Mouse (Mus musculus) layer of hippocampus, adult 9-11 months (tissue): ENCODE results near the gene Entpd7.

Experiments used
- DNase-seq: peaks from one replicate; pipeline ENCODE4 v3.0.0; 2022

Gene Entpd7

GRCm38 (mm10) chr19:43689419-43690246 lies at the start of gene Entpd7:
Gene Entpd7, plus strand, starts transcription at chr19:43689672.
- peak; percentile 98 for DNase-seq

DNA sequence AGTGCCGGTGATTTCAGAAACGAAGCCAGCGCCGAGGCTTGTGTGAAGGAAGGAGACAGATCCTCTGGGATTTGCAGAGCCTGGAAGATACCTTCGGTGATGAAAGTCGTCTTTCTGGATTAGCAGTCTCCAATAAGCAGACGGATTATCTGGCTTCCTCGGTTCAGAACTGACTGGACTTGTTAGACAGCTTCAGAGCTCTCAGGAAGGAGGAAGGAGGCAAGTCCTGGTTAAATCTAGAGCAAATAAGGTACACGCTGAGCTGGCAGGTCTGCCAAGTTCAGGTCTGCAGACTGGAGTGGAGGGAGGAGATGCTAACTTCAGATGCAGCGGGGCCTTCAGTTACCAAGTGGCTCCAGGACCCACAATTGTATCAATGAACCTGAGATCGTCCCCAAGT lies 47.6 kb upstream of the Entpd7 start:
- DNase-seq, result no peak

DNA sequence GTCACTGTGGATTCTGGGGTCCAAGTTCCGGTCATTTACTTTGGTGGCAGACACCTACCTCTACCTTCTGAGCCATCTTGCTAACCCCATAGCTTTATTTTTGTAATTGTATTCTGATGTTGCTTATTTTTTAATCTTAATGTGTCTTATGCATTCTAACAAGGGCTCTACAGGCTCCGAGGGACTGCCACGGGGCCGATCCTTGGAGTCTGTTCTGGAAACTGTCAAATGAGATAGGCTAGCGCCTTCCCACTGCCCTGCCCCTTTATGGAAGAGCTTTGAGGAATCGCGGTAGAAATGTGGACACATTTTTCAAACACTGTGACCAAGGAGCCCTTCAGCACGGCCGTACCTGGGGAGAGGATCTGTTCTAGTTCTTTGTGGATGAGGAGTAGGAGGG lies 46.6 kb upstream of the Entpd7 start:
- no peak for DNase-seq

DNA sequence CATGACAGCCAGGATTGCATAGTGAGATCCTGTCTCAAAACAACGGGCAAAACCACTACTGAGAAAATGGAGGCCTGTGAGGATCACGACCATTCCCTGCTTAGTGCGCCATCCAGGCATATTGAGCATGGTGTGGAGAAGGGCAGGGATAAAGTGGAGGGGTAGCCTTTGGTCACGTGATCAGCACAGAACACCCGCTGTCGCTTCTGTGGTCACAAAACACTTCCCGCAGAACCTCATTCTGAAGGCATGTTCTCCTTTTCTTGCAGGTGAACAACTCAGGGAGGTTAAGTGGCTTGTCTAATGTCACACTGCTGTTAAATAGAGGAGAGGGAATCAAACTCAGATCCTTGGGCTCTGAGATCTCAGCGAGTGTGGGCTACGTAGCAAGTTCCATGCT lies 44.0 kb upstream of the Entpd7 start:
- no peak for DNase-seq

DNA sequence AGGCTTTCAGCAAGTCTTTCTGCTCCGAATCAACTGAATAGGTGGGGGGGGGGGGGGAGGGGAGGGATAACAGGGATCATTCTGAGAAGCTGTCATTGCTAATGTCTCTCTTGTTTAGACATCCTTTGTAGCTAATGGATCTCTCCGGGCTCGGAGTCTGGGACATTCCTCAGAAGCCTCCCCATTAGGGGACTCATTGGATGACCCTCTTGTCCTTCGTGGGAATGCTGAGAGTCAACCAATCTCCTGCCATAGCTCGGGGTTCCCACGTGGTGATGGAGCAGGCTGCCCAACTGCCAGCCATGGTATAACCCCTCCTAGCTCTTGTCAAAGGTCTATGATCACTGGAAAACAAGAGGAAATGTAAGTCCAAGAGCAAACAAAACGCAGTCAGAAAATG lies 42.6 kb upstream of the Entpd7 start:
- DNase-seq, result no peak

DNA sequence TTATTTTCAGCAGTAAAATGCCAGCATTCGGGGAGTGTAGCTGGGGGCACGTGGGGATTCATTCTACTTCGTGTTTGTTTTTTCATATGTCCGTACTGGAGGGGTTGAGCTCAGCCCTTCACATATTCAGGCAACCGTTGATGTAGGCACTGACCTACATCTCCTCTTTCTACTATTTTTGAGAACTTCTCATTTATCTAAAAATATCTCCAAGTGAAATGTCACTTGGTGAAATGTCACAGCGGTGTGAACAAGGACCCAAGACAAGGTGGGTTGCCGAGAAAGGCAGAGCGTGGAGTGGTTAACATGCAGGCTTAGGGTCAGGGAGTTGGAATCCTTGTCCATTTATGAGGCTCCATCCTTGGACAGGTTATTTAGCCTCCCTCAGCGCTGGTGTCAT lies 42.2 kb upstream of the Entpd7 start:
- DNase-seq, result no peak

DNA sequence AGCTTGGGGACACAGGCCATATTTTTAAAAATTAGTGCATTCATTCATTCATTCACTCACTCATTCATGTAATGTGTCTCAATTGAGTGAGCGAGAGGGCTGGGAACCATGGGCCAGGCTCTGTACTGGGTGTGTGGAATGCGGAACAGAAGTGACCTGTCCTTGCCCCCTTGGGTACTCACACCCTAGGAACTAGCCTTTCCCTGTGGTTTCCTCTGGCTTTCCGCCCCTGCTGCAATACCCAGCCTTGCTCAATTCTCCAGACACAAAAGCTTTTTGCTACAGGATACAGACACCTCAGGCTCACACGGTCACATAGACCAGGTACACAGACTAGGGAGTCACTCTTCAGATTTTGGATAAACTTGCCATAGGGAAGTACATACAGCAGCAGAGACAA lies 41.1 kb upstream of the Entpd7 start:
- no peak for DNase-seq

- no peak for DNase-seq
Observed at GRCm38 (mm10) chr19:43651241-43651785, 38.2 kb upstream of the Entpd7 start.

DNA sequence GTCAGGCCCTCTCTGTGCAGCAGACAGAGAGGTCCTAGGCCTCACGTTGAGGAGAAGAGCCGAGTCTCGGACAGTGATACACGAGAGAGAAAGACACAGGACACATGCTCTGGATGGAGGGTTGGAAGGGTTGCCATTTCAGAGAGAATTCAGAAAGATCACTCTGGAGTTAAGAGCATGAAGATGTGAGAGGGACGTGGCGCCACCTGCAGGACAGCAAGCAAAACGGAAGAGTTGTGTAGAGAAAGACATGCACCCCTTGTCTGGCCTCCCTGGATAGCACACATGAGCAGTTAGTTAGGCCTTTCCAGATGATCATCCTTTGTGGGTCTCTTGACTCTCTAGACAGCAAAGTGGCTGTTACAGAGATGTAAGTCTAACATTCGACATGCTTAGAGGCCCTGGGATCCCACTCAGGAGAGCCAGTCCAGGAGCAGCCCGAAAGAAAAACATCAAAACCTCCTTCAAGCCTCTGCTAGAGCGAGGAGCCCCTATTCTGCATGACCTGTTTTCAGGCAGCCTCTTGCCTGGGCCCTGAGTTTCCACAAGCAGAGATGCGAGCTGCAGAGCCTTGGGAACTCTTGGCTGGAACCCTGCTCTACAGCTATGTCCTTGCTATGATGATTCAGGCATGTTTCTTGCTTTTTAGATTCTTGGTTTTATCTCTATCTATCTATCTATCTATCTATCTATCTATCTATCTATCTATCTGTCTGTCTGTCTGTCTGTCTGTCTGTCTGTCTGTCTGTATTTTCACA lies 33.6 kb upstream of the Entpd7 start:
- no peak for DNase-seq

GRCm38 (mm10) chr19:43659632-43660031 lies 29.8 kb upstream of the Entpd7 start:
- no peak for DNase-seq

DNA sequence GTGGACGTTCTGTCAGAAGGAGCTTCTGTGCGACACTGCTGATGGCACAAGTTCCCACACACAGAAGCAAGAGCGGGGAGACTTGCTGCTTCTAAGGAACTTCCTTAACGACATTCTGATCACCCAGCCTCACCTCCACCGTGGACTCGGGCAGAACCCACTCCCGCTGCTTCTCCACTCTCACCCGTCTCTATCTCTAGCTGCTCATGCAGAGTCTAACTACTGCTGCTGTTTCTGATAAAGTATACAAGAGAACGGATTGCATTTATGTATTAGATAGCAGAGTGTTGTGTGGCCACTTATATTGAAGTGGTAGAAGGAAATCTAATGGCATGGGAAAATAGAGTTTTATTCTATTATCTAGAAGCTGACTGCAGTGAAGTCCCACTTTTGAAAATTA lies 28.7 kb upstream of the Entpd7 start:
- no peak for DNase-seq

DNA sequence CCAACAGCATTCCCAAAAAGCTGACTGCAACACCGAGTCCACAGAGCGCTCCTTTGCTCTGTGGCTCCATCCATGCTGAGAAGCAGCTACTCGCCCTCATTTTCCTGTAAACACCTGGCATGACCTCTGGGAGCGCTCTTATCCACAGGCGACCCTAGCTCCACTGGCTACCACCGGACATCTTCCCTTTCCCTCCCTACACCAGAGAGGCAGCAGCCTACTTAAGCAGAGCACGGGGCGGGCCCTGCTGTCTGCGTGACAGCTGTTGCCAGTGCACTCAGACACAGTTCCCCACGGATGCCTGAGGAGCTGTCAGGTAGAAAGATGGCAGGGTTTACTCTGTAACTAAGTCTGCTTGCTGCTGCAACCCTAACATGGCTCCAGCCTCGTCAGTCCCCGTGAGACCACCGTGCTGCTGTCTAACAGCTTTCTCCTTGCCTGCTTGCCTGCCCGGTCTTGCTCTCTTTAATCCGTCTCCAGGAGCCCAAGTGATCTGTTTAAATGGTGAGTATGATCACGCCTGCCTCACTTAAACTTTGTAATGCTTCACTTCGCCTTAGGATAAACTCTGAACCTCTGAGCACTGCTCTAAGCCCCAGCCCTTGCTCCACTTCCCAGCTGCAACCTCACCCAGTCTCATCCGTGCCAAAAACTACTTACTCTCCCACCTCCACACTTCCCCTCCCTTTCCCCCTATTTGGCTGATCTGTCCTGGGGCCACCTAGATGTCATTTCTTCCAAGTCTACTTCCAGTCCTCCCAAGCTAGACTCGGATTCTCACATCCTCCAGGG lies 27.1 kb upstream of the Entpd7 start:
- no peak for DNase-seq

GRCm38 (mm10) chr19:43663471-43663870 lies 26.0 kb upstream of the Entpd7 start:
- no peak for DNase-seq

- DNase-seq, result peak; percentile 42
Observed at GRCm38 (mm10) chr19:43665441-43666048, 23.9 kb upstream of the Entpd7 start.

- DNase-seq, result no peak
Observed at GRCm38 (mm10) chr19:43666661-43667429, 22.6 kb upstream of the Entpd7 start.

GRCm38 (mm10) chr19:43667430-43667809 lies 22.1 kb upstream of the Entpd7 start:
- DNase-seq, result no peak

- DNase-seq, result no peak
Observed at GRCm38 (mm10) chr19:43669136-43669759, 20.2 kb upstream of the Entpd7 start.

DNA sequence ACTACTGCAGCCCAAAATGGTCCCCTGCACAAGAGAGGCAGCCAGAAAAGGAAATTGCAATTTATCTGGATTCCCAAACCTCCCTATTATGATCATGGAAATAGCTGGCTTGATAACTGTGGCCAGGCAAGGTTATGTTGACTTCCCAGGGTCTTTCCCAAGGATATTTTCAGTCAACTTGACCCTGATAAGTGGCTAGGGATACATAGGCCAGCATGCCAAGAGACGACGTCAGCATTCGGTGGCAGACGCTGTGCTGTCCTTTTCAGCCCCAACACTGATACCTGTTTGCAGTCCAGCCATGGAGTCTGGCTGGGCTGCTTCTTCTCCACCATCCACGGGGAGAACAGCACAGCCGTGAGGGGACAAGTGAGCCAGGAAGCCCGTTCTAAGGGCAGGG lies 18.4 kb upstream of the Entpd7 start:
- no peak for DNase-seq

GRCm38 (mm10) chr19:43673513-43674315 lies 15.8 kb upstream of the Entpd7 start:
- no peak for DNase-seq

GRCm38 (mm10) chr19:43674316-43674689 lies 15.2 kb upstream of the Entpd7 start:
- DNase-seq, result peak; percentile 53
